Comparison of ENCODE assay signal across 9 mouse cellular contexts in genomic region chr2:144214508-144215185, GRCm38 (mm10). TPM values are rescaled to one million over a fixed set of nuclear protein-coding genes. Genes with fewer than 3 reads are reported as not detected.
A peak's percentile ranks its signal among the peaks of the same experiment; 100 is the strongest.
DNase-seq lines count a peak whose midpoint lies in the region; ATAC-seq and TF ChIP-seq lines count a peak whose summit lies in the region.
"Had no signal": no experiment of that assay in that cellular context is flagged by ENCODE, and none has a peak within 500 bp of the region (broad histone marks: within the 10 kb centered on the region; RNA-seq: fewer than 3 reads in every experiment).

No protein-coding gene starts in this region.

- H3K36me3 ChIP-seq in heart, adult 2 months (ENCODE audit: control insufficient read depth, insufficient read depth, low read length), result no peaks in the 10 kb centered on the region
- no peaks in the 10 kb centered on the region for H3K36me3 ChIP-seq in hindbrain, embryonic 13.5 days
- no peaks in the 10 kb centered on the region for H3K36me3 ChIP-seq in midbrain, embryonic 12.5 days

- intact Hi-C loops in heart, adult 2 months (cut with DNase I), result loop anchor here (5.0 kb wide), 3 partner anchors 232 to 297 kb away; partner anchors contain the start of gene Dstn
- intact Hi-C loops in heart, postnatal 14 days (cut with DNase I), result loop anchor here (5.0 to 10.0 kb wide), 2 partner anchors 377 to 1100 kb away; no protein-coding TSS in a partner anchor

- no peaks in the 10 kb centered on the region for H3K79me2 ChIP-seq in heart, adult 2 months (replicated peaks; ENCODE audit: control insufficient read depth, insufficient read depth, low read length)

- DNase-seq in heart, adult 2 months, result no peak
- no peak for DNase-seq in heart, postnatal 14 days
- DNase-seq in spleen, postnatal 10 days (ENCODE audit: low spot score in 2 of 2), result no peak
- DNase-seq in layer of hippocampus, postnatal 36 days, result no peak
- no peak for DNase-seq in frontal cortex, postnatal 10 days (ENCODE audit: low spot score in 2 of 2)
- DNase-seq: adrenal gland, adult 8-10 months had no signal

- peak overlapping the region; percentile 26 for H3K27ac ChIP-seq in heart, adult 2 months
- H3K27ac ChIP-seq in bone marrow macrophage, adult 2 months (ENCODE audit: insufficient read depth, low read depth, low read length), result peak overlapping the region; percentile 79
- H3K27ac ChIP-seq in hindbrain, embryonic 13.5 days, result peak overlapping the region; percentile 71
- 0 out of 2 replicates have a peak overlapping the region, but pooled peaks have one; percentile 35 for H3K27ac ChIP-seq in midbrain, embryonic 12.5 days (replicated peaks)

- H3K4me1 ChIP-seq in heart, adult 2 months (ENCODE audit: control insufficient read depth, insufficient read depth, low read length), result no peaks in the 10 kb centered on the region
- H3K4me1 ChIP-seq in bone marrow macrophage, adult 2 months (ENCODE audit: control insufficient read depth, insufficient read depth, low read length), result peaks cover 23% of the 10 kb centered on the region
- peaks cover 14% of the 10 kb centered on the region for H3K4me1 ChIP-seq in hindbrain, embryonic 13.5 days (replicated peaks)
- H3K4me1 ChIP-seq in midbrain, embryonic 12.5 days, result peaks cover 8% of the 10 kb centered on the region

- no peak overlapping the region for H3K4me3 ChIP-seq in heart, adult 2 months
- H3K4me3 ChIP-seq in bone marrow macrophage, adult 2 months (ENCODE audit: insufficient read depth, low read length), result no peak overlapping the region
- H3K4me3 ChIP-seq in hindbrain, embryonic 13.5 days, result no peak overlapping the region
- H3K4me3 ChIP-seq in midbrain, embryonic 12.5 days, result no peak overlapping the region

- ATAC-seq in hindbrain, embryonic 13.5 days (ENCODE audit: low FRiP score), result peak; percentile 64
- ATAC-seq in midbrain, embryonic 12.5 days (ENCODE audit: low FRiP score, low read depth), result peak; percentile 63

- no peak overlapping the region for H3K9ac ChIP-seq in heart, adult 2 months (ENCODE audit: low read depth, low read length)
- H3K9ac ChIP-seq in hindbrain, embryonic 13.5 days, result peak overlapping the region; percentile 20; the same call in 1 of the 2 replicates
- H3K9ac ChIP-seq in midbrain, embryonic 12.5 days (replicated peaks), result peak overlapping the region; percentile 12; the same call in 1 of the 2 replicates

- 63% methylated on average over 9 of the region's 9 CpGs for WGBS in heart, adult 2 months
- 58% methylated on average over 9 of the region's 9 CpGs for WGBS in hindbrain, embryonic 13.5 days
- 46% methylated on average over 9 of the region's 9 CpGs for WGBS in midbrain, embryonic 12.5 days

- TF ChIP-seq POLR2A in heart, adult 2 months (IDR thresholded peaks at IDR 0.05; ENCODE audit: insufficient read depth, low read depth, low read length), result no peak
- no peak for TF ChIP-seq POLR2A in bone marrow macrophage, adult 2 months (IDR thresholded peaks at IDR 0.05; ENCODE audit: borderline replicate concordance, low read depth, low read length)

- no peaks in the 10 kb centered on the region for H3K27me3 ChIP-seq in heart, adult 2 months (ENCODE audit: control insufficient read depth, insufficient read depth, low read length)
- H3K27me3 ChIP-seq in hindbrain, embryonic 13.5 days, result no peaks in the 10 kb centered on the region
- no peaks in the 10 kb centered on the region for H3K27me3 ChIP-seq in midbrain, embryonic 12.5 days

- TF ChIP-seq CTCF in heart, adult 2 months (IDR thresholded peaks at IDR 0.05), result peak; percentile 17; the same call in 1 of the 2 replicates
- no peak for TF ChIP-seq CTCF in bone marrow macrophage, adult 2 months (IDR thresholded peaks at IDR 0.05; ENCODE audit: low read depth, low read length)

- TF ChIP-seq EP300 in heart, adult 2 months (IDR thresholded peaks at IDR 0.05; ENCODE audit: insufficient read depth, low read depth, low read length), result no peak

- no peak overlapping the region for H3K4me2 ChIP-seq in hindbrain, embryonic 13.5 days
- no peak overlapping the region for H3K4me2 ChIP-seq in midbrain, embryonic 12.5 days (replicated peaks)

- H3K9me3 ChIP-seq in hindbrain, embryonic 13.5 days, result no peaks in the 10 kb centered on the region
- no peaks in the 10 kb centered on the region for H3K9me3 ChIP-seq in midbrain, embryonic 12.5 days

RNA-seq across cellular contexts. Expression of gene Mgme1, which starts 55.8 kb away (rescaled TPM):
- total RNA-seq in heart, adult 2 months (2021), result 10 to 100 TPM; 16.4 to 17.5 TPM
- 7.3 and 11.9 TPM in 2 replicates for polyA plus RNA-seq in heart, adult 2 months (2012; rRNA removed)
- 1 to 10 TPM; 8.5 to 9.6 TPM for total RNA-seq in heart, postnatal 14 days (2021)
- 12.2 and 13.2 TPM in 2 replicates for polyA plus RNA-seq in bone marrow macrophage, adult 2 months (2012; ENCODE audit: insufficient read depth, insufficient read length, missing spikeins)
- 11.1 and 12.1 TPM in 2 replicates for polyA plus RNA-seq in hindbrain, embryonic 13.5 days (2015; fragmentation: Nextera tagmentation; extraction: Ambion mirVana)
- 15.2 and 17.5 TPM in 2 replicates for polyA plus RNA-seq in midbrain, embryonic 12.5 days (2016; fragmentation: Nextera tagmentation; extraction: Ambion mirVana)
- 1 to 10 TPM; 6.1 to 7.1 TPM for total RNA-seq in layer of hippocampus, postnatal 36 days (2021)

RNA-seq across cellular contexts. Expression of gene Snx5, which starts 56.1 kb away (rescaled TPM):
- 10 to 100 TPM; 51.5 to 55.3 TPM for total RNA-seq in heart, adult 2 months (2021)
- polyA plus RNA-seq in heart, adult 2 months (2012; rRNA removed), result 22.2 and 39.7 TPM in 2 replicates
- 10 to 100 TPM; 50.4 to 51.9 TPM for total RNA-seq in heart, postnatal 14 days (2021)
- polyA plus RNA-seq in bone marrow macrophage, adult 2 months (2012; ENCODE audit: insufficient read depth, insufficient read length, missing spikeins), result 867 and 1,049 TPM in 2 replicates
- 72.8 and 74.9 TPM in 2 replicates for polyA plus RNA-seq in hindbrain, embryonic 13.5 days (2015; fragmentation: Nextera tagmentation; extraction: Ambion mirVana)
- 93.3 and 97.2 TPM in 2 replicates for polyA plus RNA-seq in midbrain, embryonic 12.5 days (2016; fragmentation: Nextera tagmentation; extraction: Ambion mirVana)
- total RNA-seq in layer of hippocampus, postnatal 36 days (2021), result 10 to 100 TPM; 68.7 to 69.4 TPM

Comparison
In these comparisons a context has a peak if more than half of its experiments do, and no peak if none do; other contexts are left out.
1. H3K27ac ChIP-seq: peak in every context shown above with its lines; median percentile 79 in bone marrow macrophage, adult 2 months; 71 in hindbrain, embryonic 13.5 days; 35 in midbrain, embryonic 12.5 days; 26 in heart, adult 2 months.